Mouse (Mus musculus) bone marrow macrophage, adult 2 months (primary cell): ENCODE measurements around the gene Tmem59.

Experiments
- CTCF ChIP-seq: IDR thresholded peaks from 2 replicates; pipeline ENCODE4 v1.5.1; 2012; ENCODE audit warnings: low read depth, mild to moderate bottlenecking, low read length, moderate library complexity
- POLR2A ChIP-seq: IDR thresholded peaks from 2 replicates; pipeline ENCODE4 v1.6.1; 2012; ENCODE audit warnings: mild to moderate bottlenecking, low read depth, low read length, borderline replicate concordance

DNA sequence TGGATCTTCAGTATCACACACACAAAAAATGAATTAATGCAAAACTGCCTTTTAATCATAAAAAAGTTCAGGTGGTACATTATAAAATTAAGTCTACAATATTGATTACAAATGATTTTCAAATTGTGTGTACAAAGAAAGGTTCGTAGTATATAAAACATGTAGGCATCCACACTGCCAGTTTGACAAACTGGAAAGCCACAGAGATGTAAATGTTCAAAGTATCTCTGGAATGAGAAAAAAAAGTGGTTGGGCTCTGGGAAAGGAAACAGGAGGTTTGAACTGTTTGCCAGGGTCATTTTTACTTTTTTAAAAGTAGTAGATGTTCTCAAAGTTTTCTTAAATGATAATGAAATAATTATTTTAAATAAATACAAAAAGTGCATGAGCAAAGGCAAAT is 67.8 kb downstream of the Tmem59 start:
- TF ChIP-seq POLR2A (no peak), CTCF (no peak)
